Mouse (Mus musculus) thymus, adult 18-20 months (tissue): Measurements from ENCODE around the gene Snx21.

Experiments
- DNase-seq, 2 experiments: peaks; one replicate each; pipeline ENCODE4 v3.0.0; 2022; ENCODE audit warnings: mixed read lengths in 2 of 2

The Snx21 gene

DNA sequence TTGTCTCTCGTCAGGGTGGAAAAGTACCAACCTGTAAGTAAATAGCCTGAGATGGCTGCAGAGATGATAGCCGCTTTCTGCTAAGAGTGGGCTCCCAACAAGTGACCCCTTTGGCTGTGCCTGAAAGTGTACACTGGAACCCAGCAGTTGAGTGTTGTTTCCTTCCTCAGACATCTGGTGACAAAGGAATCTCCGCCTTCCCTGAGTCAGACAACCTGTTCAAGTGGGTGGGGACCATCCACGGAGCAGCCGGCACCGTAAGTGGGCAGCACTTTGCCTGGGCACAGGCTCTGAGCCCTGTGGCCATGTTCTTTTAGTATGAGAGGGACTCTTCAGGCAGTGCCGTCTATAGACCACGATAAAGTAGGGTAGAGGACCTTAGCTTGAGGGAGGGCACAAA, 14.5 kb upstream of the Snx21 start:
- DNase-seq, result no peak

DNA sequence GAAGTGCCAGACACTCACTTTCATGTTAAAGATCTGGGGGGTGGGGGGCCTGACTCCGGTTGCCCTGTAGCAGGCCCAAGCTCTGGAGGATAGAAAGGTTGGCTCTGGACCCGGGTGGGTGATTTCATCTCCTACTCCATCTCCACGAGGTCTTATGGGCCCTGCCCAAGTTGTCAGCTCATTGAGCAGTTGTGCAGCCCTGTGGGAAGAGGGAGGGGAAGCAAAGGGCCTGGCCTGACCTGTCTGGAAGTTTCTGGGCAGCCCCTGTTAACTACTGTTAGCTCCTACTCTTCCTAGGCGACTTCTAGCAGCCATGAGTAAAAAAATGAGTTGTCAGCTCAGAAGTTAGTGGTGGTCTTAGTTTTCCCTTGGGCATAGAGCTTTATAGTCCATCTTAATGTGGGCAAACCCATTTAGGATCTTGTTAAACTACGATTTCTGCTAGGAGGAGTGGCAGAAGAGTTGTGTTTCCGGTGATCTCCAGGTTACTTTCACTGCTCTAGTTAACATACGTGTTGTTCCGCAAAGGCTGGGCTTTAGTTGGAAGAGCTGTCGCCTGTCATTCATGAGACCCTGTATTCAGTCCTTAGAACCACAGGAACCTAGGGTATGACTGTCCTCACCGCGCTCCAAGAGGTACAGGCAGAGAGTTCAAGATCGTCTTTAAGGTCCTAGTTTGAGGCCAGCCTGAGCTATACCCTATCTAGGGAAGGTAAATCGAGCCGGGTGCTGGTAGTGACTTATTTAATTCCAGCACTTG, 12.2 kb upstream of the Snx21 start:
- no peak for DNase-seq

DNA sequence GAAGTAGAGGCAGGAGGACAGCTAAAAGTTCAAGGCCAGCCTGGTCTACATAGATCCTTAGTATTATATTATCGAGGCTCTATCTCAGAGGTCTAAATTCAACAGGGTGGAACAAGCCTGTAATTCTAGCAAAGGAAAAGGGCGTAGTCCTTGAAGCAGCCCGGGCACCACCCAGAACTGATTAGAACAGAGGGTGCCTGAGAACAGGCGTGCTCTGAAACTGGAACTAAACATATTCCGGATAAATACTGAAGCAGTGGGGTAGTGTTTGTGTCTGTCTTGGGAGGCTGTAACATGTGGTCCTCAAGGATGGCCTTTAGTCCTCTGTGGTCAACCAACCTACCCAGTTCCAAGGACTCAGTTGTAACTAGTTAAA, 11.6 kb upstream of the Snx21 start:
- DNase-seq, result no peak

DNA sequence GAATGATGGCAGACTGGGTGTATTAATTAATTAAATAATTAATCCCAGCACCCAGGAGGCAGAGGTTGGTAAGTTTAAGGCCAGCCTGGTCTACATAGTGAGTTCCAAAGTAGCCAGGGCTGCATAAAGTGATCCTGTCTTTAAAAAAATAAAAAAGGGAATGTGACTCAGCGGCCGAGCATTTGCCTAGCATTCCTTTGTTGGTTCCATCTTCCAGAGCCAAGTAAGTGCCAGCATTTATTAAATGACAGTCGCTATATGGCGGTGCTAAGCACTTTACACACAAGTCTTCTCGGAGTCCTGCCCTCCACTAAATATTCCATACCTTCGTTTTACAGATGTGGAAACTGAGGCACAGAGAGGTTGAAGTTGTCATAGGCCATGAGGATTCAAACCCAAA, 9.5 kb upstream of the Snx21 start:
- DNase-seq, result no peak

DNA sequence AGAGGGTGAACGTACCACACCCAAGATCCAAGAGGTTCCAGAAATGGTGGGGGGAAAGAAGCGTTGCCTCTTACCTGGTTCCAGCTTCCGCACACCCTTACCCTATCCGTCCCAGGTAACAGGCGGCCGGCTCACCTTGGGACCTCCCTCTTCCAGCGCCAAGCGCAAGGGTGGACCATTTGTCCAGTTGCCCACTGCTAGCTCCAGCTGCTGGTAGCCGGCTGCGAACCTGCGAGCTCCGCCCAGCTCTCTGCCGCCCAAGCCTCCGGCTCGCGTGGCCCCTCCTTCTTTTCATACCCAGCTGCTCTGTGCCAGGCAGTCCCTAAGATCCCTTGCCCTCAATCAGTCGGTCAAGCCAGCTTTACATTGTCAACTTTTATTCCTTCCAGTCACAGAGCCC, 8.8 kb upstream of the Snx21 start:
- DNase-seq, result no peak

DNA sequence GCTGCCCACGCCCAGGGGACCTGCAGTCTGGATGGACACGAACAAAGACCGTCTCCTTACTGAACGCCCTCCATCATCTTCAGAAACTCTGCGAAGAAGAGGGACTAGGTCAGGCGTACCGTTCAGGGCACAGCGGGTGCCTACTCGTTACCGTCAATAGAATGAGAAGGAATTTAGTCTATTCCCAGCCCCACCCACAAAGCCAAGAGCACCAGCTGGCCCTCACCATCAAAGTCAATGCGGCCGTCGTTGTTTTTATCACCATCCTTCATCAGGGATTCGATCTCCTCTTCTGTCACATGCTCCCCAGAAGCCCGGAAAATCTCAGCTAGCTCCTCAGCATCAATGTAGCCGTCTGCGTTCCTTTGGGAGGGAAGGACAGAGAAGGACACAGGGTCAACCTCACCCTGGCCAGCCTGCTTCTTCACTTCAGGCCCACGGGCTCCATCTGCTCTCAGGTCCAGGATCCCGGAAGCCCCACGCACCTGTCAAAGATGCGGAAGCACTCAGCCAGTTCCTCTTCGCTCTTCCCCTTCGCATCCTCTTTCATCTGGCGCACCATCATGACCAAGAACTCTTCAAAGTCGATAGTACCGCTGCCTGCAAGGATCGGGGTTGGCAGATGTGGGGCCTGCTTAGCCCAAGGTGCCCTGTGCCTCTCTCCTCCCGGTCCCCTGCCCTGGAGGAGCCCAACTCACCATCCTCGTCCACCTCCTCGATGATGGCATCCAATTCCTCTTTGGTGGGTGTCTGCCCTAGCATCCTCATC, 8.2 kb upstream of the Snx21 start:
- no peak for DNase-seq

DNA sequence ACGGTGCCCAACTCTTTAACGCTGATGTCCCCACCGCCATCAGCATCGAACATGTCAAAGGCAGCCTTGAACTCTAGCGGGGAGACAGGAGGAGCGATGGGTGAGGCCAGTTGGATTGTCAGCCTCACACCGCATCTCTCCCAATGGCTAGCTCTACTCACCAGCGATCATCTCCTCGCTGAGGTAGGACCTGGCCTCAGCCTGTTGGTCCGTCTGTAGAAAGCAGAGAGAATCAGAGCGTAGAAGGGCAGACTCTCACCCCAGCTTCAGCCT, 7.7 kb upstream of the Snx21 start:
- no peak for DNase-seq

DNA sequence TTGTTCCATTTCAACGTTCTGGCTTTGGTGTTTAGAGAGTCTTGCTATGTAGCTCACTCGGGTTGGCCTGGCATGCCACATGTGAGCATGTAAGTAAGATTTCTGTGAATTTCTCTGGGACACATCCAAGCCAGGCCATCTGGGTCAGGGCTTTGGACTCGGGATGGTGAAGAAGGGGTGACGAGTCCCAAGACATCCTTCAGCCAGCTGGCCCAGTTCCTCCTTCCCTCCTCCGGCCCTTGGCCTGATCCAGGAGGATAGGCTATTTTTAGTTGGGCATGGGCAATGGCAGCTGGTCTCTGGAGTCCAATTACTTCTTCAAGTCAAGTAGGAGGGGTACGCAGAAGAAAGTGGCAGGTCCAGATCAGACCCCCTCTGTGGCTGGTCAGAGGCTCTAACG, 6.8 kb upstream of the Snx21 start:
- no peak for DNase-seq

DNA sequence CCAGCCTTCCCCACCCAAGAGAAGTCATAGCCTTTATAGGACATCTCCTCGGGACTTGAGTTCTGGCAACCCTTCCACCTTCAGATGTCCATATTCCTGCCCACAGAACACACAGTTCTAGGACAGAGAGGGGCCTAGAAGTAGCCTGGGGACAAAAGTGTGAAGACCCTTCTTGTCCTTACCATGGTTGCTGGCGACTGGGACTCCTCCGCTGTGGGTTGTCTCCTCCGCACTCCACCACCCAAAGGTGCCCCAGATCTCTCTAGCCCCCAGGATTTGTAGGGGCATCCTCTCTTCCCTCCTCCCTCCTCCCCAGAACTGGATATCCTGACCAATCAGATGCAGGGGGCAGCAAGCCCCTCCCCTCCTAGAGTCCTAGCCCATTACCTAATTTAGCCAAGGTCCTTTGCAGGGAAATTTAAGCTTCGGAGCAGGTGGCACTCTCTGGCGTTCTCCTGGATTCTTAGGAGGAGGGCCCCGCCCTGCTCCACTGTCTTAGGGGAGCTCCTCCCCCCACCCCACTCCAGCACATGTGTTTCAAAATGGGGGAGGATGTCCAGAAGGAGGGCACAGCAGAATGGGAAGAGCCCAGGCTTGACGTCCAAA, 6.0 kb upstream of the Snx21 start, which contains the start of gene Tnnc2:
TSS of gene Tnnc2 (minus strand) at position 487 of the 606 bp plus-strand sequence.
- no peak for DNase-seq

DNA sequence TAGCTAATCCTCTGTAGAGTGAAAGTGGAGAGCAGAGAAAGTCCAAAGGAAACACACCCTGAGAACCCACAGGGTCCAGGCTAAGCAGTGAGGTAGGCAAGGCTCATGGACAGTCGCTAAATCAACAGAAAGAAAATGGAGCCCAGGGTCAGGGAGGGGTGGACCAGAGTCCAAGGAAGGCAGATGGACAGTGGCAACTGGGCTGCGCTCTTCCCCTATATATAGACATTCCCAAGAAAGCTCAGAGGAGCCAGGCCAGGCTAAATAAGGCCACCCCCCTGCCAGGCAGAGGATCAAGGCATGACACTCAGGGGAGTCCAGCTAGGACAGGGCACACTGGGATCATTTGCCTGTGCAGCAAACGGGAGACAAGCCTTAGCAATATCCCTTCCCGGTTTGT, 3.7 kb upstream of the Snx21 start:
- no peak for DNase-seq

DNA sequence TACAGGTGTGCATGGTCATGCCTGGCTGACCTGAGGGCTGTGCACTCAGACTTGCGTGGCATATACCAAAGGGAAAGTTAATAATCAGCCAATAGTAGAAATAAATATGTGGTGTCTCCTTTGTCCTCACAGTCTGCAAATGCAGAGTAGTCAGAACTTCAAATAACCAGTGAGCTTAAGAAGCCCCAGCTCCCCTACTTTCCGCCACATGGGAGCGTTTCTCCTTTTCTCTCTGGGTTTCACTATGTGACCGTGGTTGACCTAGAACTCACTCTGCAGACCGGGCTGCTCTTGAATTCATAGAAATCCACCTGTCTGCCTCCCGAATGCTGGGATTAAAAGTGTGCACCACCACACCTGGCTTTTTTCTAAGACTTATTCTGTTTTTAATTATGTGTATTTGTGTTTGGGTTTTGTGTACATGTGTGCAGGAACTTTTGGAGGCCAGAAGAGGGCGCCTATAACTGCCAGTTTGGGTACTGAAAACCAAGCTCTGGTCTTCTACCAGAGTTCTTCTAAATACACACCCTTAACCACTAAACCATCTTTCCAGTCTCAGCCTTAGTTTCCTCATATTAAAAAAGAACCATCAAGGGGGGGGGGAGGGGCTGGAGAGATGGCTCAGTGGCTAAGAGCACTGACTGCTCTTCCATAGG, 1.6 kb upstream of the Snx21 start:
- no peak for DNase-seq

DNA sequence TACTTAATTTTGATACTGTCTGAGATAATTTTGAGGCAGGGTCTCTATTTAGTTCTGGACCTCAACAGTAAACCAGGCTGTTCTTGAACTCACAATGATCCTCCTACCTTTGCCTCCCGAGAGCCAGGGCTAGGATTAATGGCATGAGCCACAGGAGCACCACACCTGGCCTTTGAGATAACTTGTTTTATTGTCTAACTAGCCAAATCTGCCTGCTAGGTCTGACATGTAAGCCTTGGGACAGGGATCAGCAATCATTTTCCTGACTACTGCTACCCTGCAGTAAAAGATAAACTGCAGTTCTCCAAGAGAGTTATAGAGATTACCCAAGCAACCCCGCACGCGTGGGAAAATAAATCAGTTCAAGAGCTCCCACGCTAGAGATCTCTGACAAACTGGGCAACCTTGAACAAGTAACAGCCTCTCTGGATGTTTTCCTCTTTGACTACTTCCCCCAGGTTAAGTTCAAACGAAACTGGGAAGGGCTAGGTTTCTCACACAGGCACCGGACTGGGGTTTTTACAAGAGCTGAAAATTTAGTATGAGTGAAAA, 678 bp upstream of the Snx21 start:
- no peak for DNase-seq

DNA sequence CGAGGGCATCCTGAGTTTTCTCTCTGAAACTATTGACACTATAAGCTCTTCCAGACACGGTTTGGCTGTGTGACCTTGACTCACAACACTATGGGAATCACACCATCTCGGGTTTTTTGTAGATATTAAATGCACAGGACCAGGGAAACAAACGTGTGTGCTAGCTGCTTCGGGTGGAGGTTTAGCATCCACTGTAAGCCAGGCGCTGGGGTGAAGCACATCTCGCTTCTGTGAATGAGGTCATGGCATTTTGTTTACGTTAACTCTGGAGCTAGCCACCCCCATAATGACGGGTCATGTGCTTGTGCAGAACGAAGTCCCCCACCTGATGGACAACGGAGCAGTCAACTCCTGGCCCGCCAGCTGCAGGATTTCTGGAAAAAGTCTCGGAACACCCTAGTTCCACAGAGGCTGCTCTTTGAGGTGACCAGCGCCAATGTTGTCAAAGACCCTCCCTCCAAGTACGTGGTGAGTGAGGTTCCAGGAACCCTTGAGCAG, 814 bp downstream of the Snx21 start:
- DNase-seq, result peak in 1 of 2 experiments; percentile 7

DNA sequence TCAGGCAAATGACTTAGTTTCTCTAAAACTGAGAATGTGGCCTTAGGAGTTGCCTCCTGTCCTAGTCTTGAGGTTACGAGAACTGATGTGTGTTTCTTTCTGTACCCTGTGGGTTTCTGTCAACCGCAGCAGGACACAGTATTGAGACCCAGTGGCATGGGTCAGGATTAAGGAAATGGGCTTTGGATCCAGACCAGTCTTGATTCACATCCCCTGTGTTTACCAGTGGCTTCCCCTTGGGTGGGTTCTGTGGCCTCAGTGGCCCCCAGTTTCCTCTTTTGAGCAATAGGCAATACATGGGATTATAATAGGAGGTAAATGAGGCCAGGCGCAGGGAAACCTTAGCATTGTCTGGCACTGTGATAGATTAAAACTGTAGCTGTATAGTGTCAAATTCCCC, 1.4 kb downstream of the Snx21 start:
- no peak for DNase-seq

DNA sequence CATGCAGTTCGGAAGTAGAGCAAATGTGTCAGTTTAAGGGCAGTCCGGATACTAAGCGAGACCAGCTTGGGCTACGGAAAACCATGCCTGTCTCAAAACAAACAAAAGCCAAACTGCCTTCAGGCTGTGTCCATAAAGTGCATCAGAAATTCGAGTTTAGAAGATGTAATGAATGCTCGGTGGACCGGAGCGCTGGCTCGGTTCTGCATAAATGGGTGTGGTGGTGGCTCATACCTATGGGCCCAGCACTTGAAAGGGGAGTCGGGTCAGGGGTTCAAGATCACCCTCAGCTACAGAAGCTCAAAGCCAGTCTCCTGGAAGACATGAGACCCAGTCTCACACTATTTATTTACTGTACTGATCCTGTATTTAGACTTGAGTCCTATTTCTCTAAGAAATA, 2.2 kb downstream of the Snx21 start:
- no peak for DNase-seq

DNA sequence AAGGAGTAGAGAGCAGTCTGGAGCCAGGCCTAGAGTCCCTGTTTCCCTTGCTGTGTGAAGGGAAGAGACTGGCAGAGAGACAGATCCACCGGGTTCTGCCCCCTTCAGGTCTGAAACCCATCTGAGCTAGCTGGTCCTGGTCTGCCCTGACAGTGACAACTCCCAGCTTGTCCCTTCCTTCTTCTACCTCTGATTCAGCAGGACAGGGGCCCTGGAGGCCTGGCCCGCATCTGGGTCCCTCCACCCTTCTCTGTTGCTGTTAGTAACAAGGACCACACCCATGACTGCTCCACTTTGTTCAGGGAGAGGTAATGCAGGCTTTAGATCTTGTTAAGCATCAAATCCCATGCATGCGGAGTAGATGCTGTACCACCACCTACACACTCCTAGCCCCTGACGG, 2.8 kb downstream of the Snx21 start:
- DNase-seq, result no peak

DNA sequence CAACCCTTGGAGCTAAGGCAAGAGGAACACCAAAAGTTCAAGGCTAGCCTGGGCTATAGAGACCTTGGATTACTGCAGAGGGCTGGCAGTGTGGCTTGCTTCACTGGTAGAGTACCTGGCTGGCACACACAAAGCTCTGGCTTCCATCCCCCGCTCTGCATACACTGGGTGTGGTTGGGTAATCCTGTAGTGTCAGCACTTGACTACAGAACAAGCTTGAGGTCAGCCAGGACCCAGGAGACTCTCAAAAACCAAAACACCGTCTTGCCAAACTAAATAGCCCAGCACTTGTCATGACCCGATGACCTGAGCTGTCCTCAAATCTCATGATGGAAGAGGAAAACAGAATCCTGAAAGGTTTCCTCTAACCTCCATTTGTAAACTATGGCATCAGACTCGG, 4.8 kb downstream of the Snx21 start:
- no peak for DNase-seq

DNA sequence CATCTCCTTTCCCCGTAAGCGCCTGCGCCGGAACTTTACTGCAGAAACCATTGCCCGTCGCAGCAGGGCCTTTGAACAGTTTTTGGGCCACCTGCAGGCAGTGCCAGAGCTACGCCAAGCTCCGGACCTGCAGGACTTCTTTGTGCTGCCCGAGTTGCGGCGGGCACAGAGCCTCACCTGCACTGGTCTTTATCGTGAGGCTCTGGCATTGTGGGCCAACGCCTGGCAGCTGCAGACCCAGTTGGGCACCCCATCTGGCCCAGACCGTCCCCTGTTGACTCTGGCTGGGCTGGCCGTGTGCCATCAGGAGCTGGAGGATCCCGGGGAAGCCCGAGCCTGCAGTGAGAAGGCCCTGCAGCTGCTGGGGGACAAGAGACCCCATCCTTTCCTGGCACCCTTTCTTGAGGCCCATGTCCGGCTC, 6.2 kb downstream of the Snx21 start:
- DNase-seq, result no peak

DNA sequence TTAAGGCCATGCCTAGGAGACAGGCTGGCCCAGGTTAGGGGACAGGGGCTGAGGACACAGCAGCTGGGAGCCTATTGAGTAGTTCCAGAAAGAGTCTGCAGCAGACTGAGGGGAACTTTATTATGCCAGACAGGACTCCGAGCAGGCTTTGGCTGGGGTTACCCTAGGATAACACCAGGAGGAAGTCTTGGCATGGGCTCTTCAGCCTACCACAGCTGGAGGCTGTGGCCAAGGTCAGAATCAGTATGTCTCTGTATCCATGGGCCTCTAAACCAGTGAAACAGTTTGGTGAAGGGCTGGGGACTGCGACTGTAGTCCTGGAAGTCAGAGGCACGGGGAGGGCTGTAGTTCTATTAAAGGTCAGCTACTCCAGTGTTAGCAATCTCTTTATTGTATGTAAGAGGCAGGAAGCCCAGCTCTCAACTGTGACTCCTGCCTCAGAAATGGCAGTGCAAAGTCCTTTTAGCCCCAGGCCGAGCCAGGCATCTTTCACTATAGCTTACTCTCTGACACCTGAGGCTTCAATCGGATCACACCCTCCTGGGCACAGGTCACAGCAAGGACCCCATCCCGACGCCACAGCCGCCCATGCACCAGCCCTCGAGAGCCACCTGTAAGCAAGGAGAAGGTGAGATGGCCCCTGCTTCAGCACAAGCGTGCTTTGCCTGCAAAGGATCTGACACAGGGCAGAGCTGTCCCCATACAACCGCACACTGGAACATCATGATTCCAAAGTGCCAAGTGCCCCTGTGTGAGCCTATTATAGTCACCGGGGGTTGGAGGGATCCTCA, 7.0 kb downstream of the Snx21 start:
- no peak for DNase-seq

DNA sequence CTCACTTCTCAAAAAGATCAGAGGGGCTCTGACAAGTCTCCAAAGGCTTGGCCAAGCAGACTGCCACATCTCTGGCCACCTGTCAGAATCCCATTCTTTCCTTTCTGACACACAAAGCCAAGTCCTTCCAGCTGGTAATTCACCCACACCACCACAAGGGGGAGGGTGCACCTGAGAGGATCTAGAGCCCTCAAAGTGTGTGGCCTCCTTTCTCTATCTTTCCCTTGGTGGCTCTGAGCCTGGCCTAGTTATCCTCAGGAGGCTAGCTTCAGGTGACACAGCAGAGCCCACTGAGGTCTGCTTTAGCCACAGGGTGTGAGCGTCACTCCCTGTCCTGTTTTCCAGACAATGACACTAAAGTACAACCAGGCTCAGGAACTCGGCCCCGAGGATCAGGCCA, 7.6 kb downstream of the Snx21 start:
- DNase-seq, result peak; percentile 27 to 35

DNA sequence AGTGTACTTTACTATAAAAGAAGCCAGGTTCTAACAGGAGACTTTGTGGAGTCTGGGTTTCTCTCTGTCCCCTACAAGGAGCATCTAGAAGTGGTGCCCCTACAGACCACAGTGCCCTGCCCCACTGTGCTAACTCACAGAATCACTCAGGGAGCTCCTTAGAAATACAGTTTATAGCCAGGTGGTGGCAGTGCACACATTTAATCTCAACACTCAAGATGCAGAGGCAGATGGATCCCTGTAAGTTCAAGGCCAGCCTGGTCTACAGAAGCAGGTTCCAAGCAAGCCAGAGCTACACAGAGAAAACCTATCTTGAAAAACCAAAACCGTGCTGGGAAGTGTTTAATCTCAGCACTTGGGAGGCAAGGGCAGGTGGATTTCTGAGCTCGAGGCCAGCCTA, 8.1 kb downstream of the Snx21 start:
- no peak for DNase-seq

DNA sequence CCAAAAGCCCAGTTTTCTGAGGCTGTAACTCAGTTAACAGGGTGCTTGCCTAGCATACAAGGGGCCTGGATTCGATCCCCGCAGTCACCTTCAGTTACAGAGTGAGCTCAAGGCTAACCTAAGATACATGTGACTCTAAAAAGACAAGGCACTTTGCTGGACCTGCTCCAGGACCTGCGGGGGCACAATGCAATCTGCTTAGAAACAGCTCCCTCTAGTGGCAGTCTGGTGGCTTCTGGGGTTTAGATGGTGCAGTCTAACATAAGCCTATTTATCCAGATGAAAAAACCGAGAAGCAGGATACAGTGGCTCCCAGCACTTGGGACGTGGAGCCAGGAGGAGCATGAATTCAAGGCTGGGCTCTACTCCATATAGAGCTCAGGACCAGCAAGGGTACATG, 8.7 kb downstream of the Snx21 start:
- peak; percentile 21 to 52 for DNase-seq

DNA sequence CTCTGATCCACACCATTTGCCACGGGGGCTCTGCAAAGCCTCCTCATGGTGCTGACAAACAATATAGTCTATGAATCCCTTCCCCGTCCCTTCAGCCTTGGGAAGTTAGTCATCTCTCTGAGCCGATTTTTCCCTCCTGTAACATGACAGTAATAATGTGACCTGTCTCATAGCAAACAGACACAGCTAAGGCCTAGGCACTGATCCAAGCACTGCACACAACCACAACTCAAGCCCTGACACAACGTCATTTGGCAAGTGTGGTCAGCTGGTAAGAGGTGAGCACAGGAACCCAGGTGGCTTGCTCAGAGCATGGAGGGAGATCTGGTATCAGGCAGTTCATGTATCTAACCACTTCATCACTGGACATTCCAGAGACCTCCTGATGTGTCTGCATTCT, 10.2 kb downstream of the Snx21 start:
- no peak for DNase-seq
